Comparison of ENCODE assay signal across 9 mouse cellular contexts in the genomic region with DNA sequence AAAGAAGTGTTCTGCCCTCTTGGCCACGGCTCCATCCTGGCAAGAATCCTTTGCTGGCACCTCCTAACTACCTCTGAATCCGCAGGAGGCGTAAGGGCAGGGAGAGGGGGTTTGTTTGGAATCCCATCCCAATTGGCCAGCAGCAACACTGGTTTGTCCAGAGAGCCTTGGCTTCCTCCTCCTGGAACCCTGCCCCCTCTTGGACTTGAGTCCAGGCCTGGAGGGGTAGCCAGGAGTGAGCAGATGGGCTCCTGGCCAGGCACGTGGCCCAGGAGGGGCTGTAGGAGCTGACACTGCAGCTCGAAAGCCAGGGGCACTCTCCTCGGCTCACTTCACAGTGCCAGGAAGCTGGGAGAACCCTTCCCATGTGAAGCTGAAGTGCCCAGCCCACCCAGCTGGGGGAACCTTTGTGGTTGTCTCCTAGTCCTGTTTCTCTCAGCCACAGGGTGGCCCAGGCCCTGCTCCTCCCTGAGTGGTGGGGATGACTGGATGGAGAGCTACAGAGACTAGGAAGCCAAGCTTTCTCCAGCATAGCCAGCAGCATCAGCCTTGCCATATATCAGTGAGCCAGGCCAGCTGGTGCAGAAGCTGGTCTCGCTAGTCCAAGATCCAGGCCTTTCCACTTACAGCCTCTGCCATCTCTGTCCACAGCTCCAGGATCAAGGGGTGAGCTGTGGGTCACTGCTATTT.
DNase-seq lines count a peak whose midpoint lies in the region; ATAC-seq lines count a peak whose summit lies in the region.
"Had no signal": no experiment of that assay in that cellular context is flagged by ENCODE, and none has a peak within 500 bp of the region (broad histone marks: within the 10 kb centered on the region; RNA-seq: fewer than 3 reads in every experiment).

No protein-coding gene starts in this region.

- ATAC-seq in megakaryocyte progenitor cell, adult 5-6 weeks (replicated peaks; ENCODE audit: poor library complexity) = no peak
- ATAC-seq in activated CD4-positive, CD25-positive, alpha-beta regulatory T cell, adult 4 months = no peak

- WGBS in heart, embryonic 10.5 days = 62% methylated on average over 7 of the region's 7 CpGs

- no peaks in the 10 kb centered on the region for H3K36me3 ChIP-seq in heart, embryonic 10.5 days

- H3K27me3 ChIP-seq in heart, embryonic 10.5 days (ENCODE audit: insufficient read depth, poor library complexity, severe bottlenecking) = peaks cover 16% of the 10 kb centered on the region

- no peaks in the 10 kb centered on the region for H3K9me3 ChIP-seq in heart, embryonic 10.5 days

- peak; percentile 44 for DNase-seq in layer of hippocampus, adult 11-12 months (ENCODE audit: low spot score)
- no peak for DNase-seq in layer of hippocampus, adult 9-10 months (ENCODE audit: low spot score)
- peak; percentile 96 to 97 for DNase-seq in cerebellum, postnatal 14 days
- DNase-seq in heart, embryonic 10.5 days (ENCODE audit: low spot score) = no peak
- DNase-seq in layer of hippocampus, postnatal 10 days (ENCODE audit: low spot score in 2 of 2) = peak; percentile 84 to 88
- peak; percentile 66 for DNase-seq in ovary, adult 18-20 months (ENCODE audit: low spot score)

- 0 out of 2 replicates have a peak, but pooled peaks cover 9% of the 10 kb centered on the region for H3K4me1 ChIP-seq in heart, embryonic 10.5 days

- 0 out of 2 replicates have a peak overlapping the region, but pooled peaks have one; percentile 6 for H3K27ac ChIP-seq in heart, embryonic 10.5 days

- H3K4me3 ChIP-seq in heart, embryonic 10.5 days = no peak overlapping the region
- H3K4me3 ChIP-seq: erythroblast, embryonic 14.5 days had no signal

Comparison
In these comparisons a context has a peak if more than half of its experiments do, and no peak if none do; other contexts are left out.
1. DNase-seq: peak in layer of hippocampus, adult 11-12 months (single experiment), cerebellum, postnatal 14 days (2 of 2), layer of hippocampus, postnatal 10 days (2 of 2) and ovary, adult 18-20 months (single experiment); none in layer of hippocampus, adult 9-10 months (single experiment) and heart, embryonic 10.5 days (single experiment).